Mouse (Mus musculus): ENCODE measurements around the gene Ear1.
"Not testable (repeated sequence)": the region's sequence is repeated elsewhere in the genome, so short reads cannot be mapped to it uniquely, and the experiment has no call there.

The Ear1 gene

DNA sequence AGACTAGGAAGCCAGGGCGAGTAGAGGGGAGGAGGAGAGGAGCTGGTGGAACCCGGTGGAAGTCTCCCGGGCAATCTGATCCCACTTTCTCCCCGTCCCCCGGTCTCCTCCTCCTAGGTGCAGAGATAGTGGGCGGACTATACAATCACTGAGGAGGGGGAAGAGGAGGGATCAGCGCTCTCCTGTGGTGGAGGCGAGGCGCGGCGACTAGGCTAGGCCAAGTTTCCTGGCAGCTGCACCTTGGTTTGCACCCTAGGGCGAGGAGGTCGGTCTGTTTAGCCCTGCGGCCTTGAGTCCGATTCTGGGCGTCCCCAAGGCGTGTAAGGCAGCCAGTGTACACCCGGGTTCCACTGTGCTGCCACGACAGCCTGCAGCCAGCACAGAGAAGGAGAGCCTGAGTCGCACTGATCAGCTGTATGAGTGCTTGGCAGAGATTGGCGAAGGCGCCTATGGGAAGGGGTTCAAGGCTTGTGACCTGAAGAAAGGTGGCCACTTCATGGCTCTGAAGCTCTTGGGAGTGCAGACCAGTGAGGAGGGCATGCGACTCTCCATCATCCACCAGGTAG is 78.3 kb downstream of the Ear1 start:
- DNase-seq (ENCODE audit: low read depth, low spot score) = peak; percentile 9

DNA sequence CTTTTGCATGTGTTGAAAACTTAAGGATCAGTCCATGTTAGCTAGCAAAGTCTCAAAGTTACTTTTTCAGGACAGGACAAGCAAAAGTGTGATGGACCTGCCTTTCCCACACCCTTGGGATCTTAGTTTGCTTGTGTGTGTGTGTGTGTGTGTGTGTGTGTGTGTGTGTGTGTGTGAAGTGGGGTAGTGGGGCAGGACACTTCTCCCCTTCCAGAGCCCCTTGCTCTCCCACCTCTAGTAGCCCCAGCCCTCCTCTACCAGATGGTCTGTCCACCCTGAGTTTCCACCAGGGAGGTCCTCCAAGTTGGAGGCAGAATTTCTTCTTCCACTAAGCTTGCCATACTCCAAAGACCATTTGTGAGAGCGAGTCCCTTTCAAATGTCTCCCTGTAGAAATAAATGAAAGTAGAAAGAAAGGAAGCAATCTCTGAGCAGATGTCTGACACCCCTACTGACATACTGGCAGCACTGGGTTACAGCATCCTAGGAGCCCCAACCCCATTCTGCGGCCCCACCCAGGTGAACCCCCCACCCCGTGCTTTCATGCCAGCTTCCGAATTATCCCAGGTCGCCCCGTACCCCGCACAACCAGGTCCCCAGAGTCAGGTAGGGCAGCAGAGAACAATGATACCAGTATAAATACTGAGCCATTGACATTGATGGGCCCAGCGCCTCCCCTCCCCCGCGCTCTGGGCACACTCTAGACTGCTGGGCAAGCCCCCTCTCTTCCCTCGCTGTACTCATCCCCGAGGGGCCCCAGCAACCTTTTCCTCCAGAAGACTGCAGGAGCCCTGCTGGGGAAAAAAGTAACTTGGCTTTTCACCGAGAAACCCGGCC is 79.0 kb downstream of the Ear1 start:
- peak; percentile 3 for DNase-seq (ENCODE audit: low read depth, low spot score)

DNA sequence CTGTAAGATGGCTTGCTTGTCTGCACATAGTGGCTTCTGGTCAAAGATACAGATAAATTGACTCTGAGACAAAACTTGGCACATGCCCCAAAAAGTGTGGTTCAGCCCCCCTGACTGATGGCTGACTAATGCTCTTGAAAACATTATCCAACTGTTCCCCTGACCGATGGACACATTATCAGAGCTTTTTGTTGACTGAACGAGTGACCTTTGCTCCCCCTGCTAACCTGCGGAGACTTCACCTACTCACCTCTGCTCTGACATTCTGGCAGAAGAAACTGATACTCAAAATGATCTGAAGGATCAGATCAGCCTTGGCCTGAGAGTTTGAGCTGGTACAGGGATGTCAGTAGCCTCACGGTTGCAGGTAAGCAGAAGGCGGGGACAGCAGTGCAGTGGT is 81.5 kb downstream of the Ear1 start:
- not testable (repeated sequence) for DNase-seq (ENCODE audit: low read depth, low spot score)

DNA sequence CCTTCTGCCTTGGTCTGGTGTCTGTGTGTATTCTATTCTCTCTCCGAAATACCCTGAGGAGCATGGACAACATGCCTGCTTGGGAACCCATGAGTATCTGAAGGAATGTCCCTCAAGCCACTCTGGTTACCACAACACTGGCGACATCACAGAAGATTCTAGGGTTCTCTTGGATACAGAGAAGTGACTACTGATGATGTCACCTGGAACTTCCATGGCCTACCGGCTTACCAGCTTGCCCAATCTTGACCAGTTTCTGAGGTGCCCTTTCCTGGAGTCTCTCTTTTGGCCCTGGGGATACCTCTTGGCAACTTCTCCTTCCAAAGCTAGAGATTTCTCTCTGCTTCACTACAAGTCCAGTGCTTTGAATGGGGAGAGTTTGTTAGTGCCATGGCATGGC is 90.7 kb downstream of the Ear1 start, which contains the start of gene Gm8180:
Gene Gm8180, minus strand, starts transcription at position 101 of the 400 bp plus-strand sequence.
- DNase-seq (ENCODE audit: low read depth, low spot score) = not testable (repeated sequence)

All from WW6 (cell line).